Mouse (Mus musculus): ENCODE data around the gene Mknk2. TPM values are rescaled to one million over a fixed set of nuclear protein-coding genes. Genes with fewer than 3 reads are reported as not detected.

The Mknk2 gene
- polyA plus RNA-seq, 1 experiment from 2014 or later = 124 TPM

GRCm38 (mm10) chr10:80623457-80624191 lies 54.3 kb downstream of the Mknk2 start:
- ATAC-seq (no peak), DNase-seq (ENCODE audit: low read depth, low spot score) (no peak)
- ChIA-PET POLR2A (interaction anchor here (0.7 to 2.5 kb wide), 5 partner anchors 27 to 53 kb away, joined by 3 to 9 read pairs (median 4); no protein-coding TSS in a partner anchor), CTCF (interaction anchor here (0.7 to 1.7 kb wide), 2 partner anchors 29 to 61 kb away, joined by 4 read pairs; no protein-coding TSS in a partner anchor)
- H3K27me3 ChIP-seq = no peaks in the 10 kb centered on the region
- in situ Hi-C loops (cut with MboI; ENCODE audit: low pct_unique_long_range_greater_than_20kb) = no loop called here
- TF ChIP-seq CTCF (IDR thresholded peaks at IDR 0.05) = no peak

DNA sequence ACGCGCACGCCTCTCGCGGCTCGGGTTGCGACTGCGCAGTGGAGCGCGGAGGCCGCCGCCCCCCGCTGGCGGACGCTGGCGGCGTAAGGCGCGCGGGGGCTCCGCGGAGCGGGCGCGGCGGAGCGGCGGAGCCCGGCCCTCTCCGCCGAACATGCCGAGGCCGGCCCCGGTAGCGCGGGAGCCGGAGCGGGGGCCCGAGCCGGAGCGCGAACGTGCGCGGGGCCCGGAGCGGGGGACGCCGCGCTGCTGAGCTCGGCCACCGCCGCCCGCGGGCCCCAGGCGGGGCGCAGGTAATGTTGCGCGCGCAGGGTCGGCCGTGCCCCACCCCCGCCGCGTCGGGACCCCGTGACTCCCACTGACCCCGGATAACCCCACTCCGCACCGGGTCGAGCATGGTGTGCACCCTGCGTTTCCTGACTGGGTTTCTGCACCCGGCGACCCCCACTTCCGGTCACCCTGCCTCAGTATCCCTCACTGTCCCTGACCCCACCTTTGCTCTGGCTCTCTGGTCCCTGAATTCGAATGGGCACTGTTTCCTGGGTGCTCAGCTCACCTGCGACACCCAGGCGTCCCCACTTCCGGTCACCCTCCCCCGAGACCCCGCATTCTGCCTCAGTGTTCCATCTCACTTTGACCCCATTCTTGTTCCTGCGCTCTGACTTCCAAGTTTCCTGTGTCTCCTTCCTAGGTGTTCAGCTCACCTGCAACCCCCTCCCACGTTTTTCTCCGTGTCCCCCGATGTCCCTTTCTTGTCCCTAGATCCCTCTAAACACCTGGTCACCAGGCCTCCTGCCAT lies 55.1 kb downstream of the Mknk2 start, which contains the start of gene Csnk1g2:
TSS of gene Csnk1g2 (plus strand) at position 178 of the 796 bp plus-strand sequence.
- no peaks in the 10 kb centered on the region for H3K27me3 ChIP-seq
- DNase-seq (ENCODE audit: low read depth, low spot score) = no peak
- no peak for TF ChIP-seq CTCF (IDR thresholded peaks at IDR 0.05)
- ATAC-seq = no peak
- in situ Hi-C loops (cut with MboI; ENCODE audit: low pct_unique_long_range_greater_than_20kb) = no loop called here
- CTCF ChIA-PET = interaction anchor here (0.7 to 1.7 kb wide), 5 partner anchors 30 to 61 kb away, joined by 3 to 4 read pairs (median 4); no protein-coding TSS in a partner anchor
- POLR2A ChIA-PET = interaction anchor here (0.7 to 2.5 kb wide), 6 partner anchors 27 to 91 kb away, joined by 3 to 9 read pairs (median 4); no protein-coding TSS in a partner anchor

DNA sequence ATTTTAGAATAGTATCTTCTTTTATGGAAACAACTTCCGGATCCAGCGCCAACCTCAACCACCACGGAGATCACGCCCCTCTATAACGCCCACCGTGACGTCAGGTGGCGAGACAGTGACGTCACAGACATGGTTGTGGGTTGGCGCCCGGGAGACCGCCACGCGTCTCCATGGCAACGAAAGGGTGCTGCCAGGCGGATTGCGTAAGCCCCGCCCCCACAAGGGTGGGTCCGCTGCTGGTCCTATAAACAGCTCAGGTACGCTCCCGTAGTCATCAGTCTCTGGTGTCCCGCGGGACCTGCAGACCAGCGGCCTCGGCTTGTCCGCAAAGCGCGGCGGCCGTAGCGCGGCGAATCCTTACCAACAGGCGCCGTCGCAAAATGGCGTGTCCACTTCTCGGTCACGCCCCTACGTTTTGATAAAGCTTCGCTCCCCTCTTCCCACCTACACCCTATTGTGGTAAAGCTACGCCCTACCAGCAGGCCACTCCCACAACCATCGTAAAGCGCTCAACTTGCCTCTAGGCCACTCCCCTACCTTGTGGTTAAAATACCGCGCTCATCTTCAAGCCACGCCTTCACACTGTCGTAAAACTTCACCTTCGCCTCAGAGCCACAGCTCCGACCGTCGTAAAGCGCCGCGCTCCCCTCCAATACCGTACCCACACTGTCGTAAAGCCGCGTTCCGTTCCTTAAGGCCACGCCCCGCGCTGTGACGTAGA lies 55.8 kb downstream of the Mknk2 start:
- in situ Hi-C loops (cut with MboI; ENCODE audit: low pct_unique_long_range_greater_than_20kb) = no loop called here
- CTCF ChIA-PET = interaction anchor here (0.8 to 1.6 kb wide), 3 partner anchors 31 to 44 kb away, joined by 3 to 4 read pairs (median 3); no protein-coding TSS in a partner anchor
- POLR2A ChIA-PET = interaction anchor here (0.9 to 2.5 kb wide), 4 partner anchors 32 to 92 kb away, joined by 3 to 9 read pairs (median 4); no protein-coding TSS in a partner anchor
- H3K27me3 ChIP-seq = no peaks in the 10 kb centered on the region
- DNase-seq (ENCODE audit: low read depth, low spot score) (peak; percentile 99), ATAC-seq (peak; percentile 69)
- no peak for TF ChIP-seq CTCF (IDR thresholded peaks at IDR 0.05)

- ATAC-seq (no peak), DNase-seq (ENCODE audit: low read depth, low spot score) (no peak)
- CTCF ChIA-PET = interaction anchor here (1.0 to 1.6 kb wide), 2 partner anchors 31 to 44 kb away, joined by 3 to 4 read pairs; no protein-coding TSS in a partner anchor
- H3K27me3 ChIP-seq = no peaks in the 10 kb centered on the region
- in situ Hi-C loops (cut with MboI; ENCODE audit: low pct_unique_long_range_greater_than_20kb) = no loop called here
- POLR2A ChIA-PET = interaction anchor here (2.5 kb wide), 1 partner anchor 33 kb away, joined by 9 read pairs; no protein-coding TSS in a partner anchor
- TF ChIP-seq CTCF (IDR thresholded peaks at IDR 0.05) = no peak
Observed at GRCm38 (mm10) chr10:80621690-80621939, 56.3 kb downstream of the Mknk2 start.

DNA sequence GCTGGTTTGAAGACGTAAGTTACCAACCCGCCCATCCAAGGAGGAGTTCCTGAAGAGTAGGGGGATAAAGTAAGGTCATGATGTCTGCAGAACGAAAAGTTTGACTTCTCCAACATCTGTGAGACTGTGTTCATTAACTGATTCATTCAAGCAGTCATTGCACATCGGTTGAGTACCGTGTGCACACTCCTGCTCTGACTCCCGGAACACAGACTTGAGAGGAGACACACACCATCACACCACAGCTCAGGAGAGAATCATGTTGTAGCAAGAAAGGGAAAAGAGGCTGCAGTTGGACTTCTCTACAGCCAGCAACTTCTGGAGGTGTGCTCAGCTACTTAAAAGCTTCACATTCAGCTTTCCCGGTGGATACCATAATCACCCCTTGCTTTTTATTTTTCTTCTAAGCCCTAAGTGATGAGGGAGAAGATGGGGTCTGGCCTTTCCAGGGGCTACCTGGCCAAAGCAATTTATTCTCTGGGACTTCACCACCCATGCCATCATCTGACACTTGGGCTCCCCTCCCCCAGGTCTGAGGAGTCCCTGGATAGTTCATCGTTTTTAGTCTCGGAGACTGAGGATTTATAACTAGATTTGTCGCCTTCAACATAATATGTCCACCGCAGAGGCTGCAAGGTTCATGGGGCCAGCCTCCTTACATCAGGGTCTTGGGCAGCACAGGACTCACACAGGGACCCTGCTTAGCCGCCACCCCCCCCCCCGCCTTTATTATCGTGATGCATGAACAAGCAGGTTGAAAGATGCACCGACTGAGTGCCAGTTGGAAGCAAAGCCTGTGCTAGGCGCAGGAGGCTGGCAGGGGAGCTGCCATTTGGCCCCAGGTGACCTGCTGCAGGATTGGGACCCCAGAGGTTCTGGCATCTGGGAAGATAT lies 56.9 kb downstream of the Mknk2 start:
- no peak for DNase-seq (ENCODE audit: low read depth, low spot score)
- H3K27me3 ChIP-seq = no peaks in the 10 kb centered on the region
- in situ Hi-C loops (cut with MboI; ENCODE audit: low pct_unique_long_range_greater_than_20kb) = no loop called here
- no peak for TF ChIP-seq CTCF (IDR thresholded peaks at IDR 0.05)
- POLR2A ChIA-PET = interaction anchor here (0.7 to 2.5 kb wide), 3 partner anchors 10 to 53 kb away, joined by 3 to 9 read pairs (median 3); no protein-coding TSS in a partner anchor
- no peak for ATAC-seq
- CTCF ChIA-PET = interaction anchor here (1.6 kb wide), 1 partner anchor 43 kb away, joined by 4 read pairs; no protein-coding TSS in a partner anchor

GRCm38 (mm10) chr10:80620365-80620764 lies 57.5 kb downstream of the Mknk2 start:
- CTCF ChIA-PET = interaction anchor here (2.4 kb wide), 1 partner anchor 42 kb away, joined by 11 read pairs; no protein-coding TSS in a partner anchor
- no peak for TF ChIP-seq CTCF (IDR thresholded peaks at IDR 0.05)
- no peaks in the 10 kb centered on the region for H3K27me3 ChIP-seq
- in situ Hi-C loops (cut with MboI; ENCODE audit: low pct_unique_long_range_greater_than_20kb) = no loop called here
- ATAC-seq (no peak), DNase-seq (ENCODE audit: low read depth, low spot score) (no peak)
- POLR2A ChIA-PET = interaction anchor here (0.7 to 1.4 kb wide), 2 partner anchors 9 to 53 kb away, joined by 3 read pairs; no protein-coding TSS in a partner anchor

DNA sequence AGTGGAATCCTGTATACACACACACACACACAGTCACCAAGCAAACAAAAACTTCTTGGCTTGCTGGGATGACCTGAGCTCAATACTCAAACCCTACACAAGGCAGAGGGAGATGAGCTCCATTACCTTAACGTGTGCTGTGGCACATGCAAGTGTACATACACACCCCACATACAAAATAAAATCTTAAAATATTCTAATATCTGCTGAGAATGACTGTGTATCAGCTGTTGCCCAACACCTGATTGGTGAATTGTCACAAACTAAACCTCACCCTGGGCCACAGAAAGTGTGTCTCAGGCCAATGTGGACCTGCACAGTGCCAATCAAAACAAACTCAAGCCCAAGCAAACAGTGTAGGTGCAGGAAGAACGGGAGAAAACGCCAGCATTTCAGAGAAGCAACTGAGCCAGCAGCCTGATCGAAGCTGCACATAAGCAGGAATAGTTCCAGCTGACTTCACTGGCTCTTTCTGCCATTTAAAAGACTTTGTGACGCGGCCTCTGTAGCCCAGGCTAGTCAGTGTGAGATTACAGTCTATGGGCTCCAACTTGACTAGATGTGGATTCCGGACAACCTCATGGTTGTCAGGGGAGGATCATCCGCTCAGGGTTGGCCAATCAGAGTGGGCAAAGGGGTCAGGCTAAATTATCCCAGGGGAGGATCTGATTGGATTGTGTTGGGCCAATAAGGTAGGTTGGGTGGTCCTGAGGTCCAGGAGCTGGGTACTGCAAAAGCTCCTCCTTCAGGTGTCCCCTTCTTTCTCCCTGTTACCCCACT lies 58.3 kb downstream of the Mknk2 start:
- H3K27me3 ChIP-seq = no peaks in the 10 kb centered on the region

GRCm38 (mm10) chr10:80618181-80618580 lies 59.7 kb downstream of the Mknk2 start:
- DNase-seq (ENCODE audit: low read depth, low spot score) = no peak
- no peak for ATAC-seq
- POLR2A ChIA-PET = interaction anchor here (0.7 kb wide), 1 partner anchor 88 kb away, joined by 3 read pairs; no protein-coding TSS in a partner anchor
- TF ChIP-seq CTCF (IDR thresholded peaks at IDR 0.05) = no peak
- no peaks in the 10 kb centered on the region for H3K27me3 ChIP-seq
- CTCF ChIA-PET = interaction anchor here (1.8 to 2.4 kb wide), 2 partner anchors 15 to 39 kb away, joined by 6 to 11 read pairs; no protein-coding TSS in a partner anchor
- in situ Hi-C loops (cut with MboI; ENCODE audit: low pct_unique_long_range_greater_than_20kb) = no loop called here

More for the DNA sequence above, 58.3 kb downstream of the Mknk2 start:
- CTCF ChIA-PET = interaction anchor here (1.8 to 2.4 kb wide), 2 partner anchors 16 to 41 kb away, joined by 6 to 11 read pairs; no protein-coding TSS in a partner anchor
- no peak for DNase-seq (ENCODE audit: low read depth, low spot score)
- POLR2A ChIA-PET = interaction anchor here (1.4 kb wide), 1 partner anchor 9 kb away, joined by 3 read pairs; no protein-coding TSS in a partner anchor
- no peak for TF ChIP-seq CTCF (IDR thresholded peaks at IDR 0.05)
- in situ Hi-C loops (cut with MboI; ENCODE audit: low pct_unique_long_range_greater_than_20kb) = no loop called here
- no peak for ATAC-seq

Other genes with a start within 250 kb of the Mknk2 start
- 96.9 TPM for gene Tcf3, start 244.5 kb downstream of the Mknk2 start, polyA plus RNA-seq (2021)
- not detected for gene Onecut3, start 183.3 kb downstream of the Mknk2 start, polyA plus RNA-seq (2021)
- gene Atp8b3, start 139.0 kb downstream of the Mknk2 start, polyA plus RNA-seq (2021) = 0.24 TPM
- 32.2 TPM for gene Rexo1, start 116.6 kb downstream of the Mknk2 start, polyA plus RNA-seq (2021)
- gene Klf16, start 100.8 kb downstream of the Mknk2 start, polyA plus RNA-seq (2021) = 18.7 TPM
- 74.3 TPM for gene Abhd17a, start 87.8 kb downstream of the Mknk2 start, polyA plus RNA-seq (2021)
- 76.6 TPM for gene Scamp4, start 75.2 kb downstream of the Mknk2 start, polyA plus RNA-seq (2021)
- gene Adat3, start 75.2 kb downstream of the Mknk2 start, polyA plus RNA-seq (2021) = 4.7 TPM
- 1.7 TPM for gene Gm49322, start 72.1 kb downstream of the Mknk2 start, polyA plus RNA-seq (2021)
- gene Csnk1g2, start 55.3 kb downstream of the Mknk2 start, polyA plus RNA-seq (2021) = 164 TPM
- 70.4 TPM for gene Btbd2, start 21.0 kb downstream of the Mknk2 start, polyA plus RNA-seq (2021)
- 15.9 TPM for gene Mob3a, start 23.9 kb upstream of the Mknk2 start, polyA plus RNA-seq (2021)
- gene Izumo4, start 24.1 kb upstream of the Mknk2 start, polyA plus RNA-seq (2021) = 12.0 TPM
- 103 TPM for gene Ap3d1, start 64.2 kb upstream of the Mknk2 start, polyA plus RNA-seq (2021)
- 24.0 TPM for gene Dot1l, start 77.1 kb upstream of the Mknk2 start, polyA plus RNA-seq (2021)
- gene Sf3a2, start 120.1 kb upstream of the Mknk2 start, polyA plus RNA-seq (2021) = 66.7 TPM
- 77.0 TPM for gene Plekhj1, start 120.5 kb upstream of the Mknk2 start, polyA plus RNA-seq (2021)
- gene Amh, start 127.1 kb upstream of the Mknk2 start, polyA plus RNA-seq (2021) = 0.47 TPM
- gene Jsrp1, start 135.4 kb upstream of the Mknk2 start, polyA plus RNA-seq (2021) = not detected
- 618 TPM for gene Oaz1, start 148.5 kb upstream of the Mknk2 start, polyA plus RNA-seq (2021)
- 0.10 TPM for gene Lingo3, start 165.9 kb upstream of the Mknk2 start, polyA plus RNA-seq (2021)
- 77.8 TPM for gene Lsm7, start 177.1 kb upstream of the Mknk2 start, polyA plus RNA-seq (2021)
- gene Sppl2b, start 177.2 kb upstream of the Mknk2 start, polyA plus RNA-seq (2021) = 36.8 TPM
- 0.04 TPM for gene Tmprss9, start 193.7 kb upstream of the Mknk2 start, polyA plus RNA-seq (2021)
- 253 TPM for gene Timm13, start 222.9 kb upstream of the Mknk2 start, polyA plus RNA-seq (2021)
- 24.7 TPM for gene Lmnb2, start 240.1 kb upstream of the Mknk2 start, polyA plus RNA-seq (2021)